Mouse (Mus musculus) A20 (cell line): ENCODE measurements around the gene Mfrp.
A peak's percentile ranks its signal among the peaks of the same experiment; 100 is the strongest.
"Not testable (repeated sequence)": the region's sequence is repeated elsewhere in the genome, so short reads cannot be mapped to it uniquely, and the experiment has no call there.

Experiments
- DNase-seq: peaks from one replicate; pipeline ENCODE4 v3.0.0-alpha.2; 2011; ENCODE audit warnings: low read depth, low spot score

Mfrp gene

DNA sequence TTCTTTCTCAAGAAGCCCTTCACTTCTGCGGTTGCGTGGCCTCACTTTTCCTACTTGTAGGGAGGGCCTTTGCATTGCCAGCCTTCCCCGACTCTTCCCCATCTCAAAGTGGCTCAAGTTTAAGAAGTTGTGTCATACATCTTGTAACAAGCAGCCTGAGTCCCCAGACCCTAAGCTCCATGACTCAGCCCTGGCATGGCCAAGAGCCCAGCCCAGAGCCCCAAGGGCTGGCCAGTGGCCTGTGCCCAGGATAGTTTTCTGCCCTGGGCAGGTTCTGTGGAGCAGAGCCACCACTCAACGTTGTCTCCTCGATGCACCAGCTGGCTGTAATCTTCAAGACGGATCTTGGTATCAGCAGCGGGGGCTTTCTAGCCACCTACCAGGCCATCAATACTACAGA, 3.4 kb downstream of the Mfrp start:
- DNase-seq, result no peak

DNA sequence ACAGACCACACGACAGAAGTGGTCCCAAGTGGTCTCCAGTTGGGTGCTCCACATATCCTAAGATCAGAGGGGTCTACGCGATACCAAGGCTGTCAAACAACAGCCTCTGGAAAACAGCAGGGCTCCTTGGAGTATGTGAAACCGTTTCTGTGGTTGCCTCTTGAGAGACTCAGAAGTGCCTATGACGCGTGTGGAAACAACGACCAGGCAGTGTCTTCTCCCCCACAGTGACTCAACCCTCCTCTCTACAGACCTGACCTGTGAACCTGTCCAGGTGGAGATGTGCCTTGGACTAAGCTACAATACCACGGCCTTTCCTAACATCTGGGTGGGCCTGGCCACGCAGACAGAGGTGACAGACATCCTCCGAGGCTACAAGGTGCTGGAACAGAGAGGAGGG, 4.3 kb downstream of the Mfrp start:
- no peak for DNase-seq

DNA sequence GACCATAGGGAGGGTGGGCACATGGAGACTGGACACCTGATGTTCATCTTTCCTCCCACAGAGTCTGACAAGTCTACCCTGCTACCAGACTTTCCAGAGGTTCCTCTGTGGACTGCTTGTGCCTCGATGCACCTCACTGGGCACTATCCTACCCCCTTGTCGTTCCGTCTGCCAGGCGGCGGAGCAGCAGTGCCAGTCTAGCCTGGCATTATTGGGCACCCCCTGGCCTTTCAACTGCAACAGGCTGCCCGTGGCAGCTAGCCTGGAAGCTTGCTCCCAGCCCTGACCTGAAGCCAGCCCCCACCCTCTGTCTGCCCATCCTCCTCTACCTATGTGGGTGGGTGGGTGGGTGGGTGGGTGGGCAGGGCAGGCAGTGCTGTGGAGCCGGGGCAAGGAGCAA, 4.7 kb downstream of the Mfrp start:
- DNase-seq, result no peak

DNA sequence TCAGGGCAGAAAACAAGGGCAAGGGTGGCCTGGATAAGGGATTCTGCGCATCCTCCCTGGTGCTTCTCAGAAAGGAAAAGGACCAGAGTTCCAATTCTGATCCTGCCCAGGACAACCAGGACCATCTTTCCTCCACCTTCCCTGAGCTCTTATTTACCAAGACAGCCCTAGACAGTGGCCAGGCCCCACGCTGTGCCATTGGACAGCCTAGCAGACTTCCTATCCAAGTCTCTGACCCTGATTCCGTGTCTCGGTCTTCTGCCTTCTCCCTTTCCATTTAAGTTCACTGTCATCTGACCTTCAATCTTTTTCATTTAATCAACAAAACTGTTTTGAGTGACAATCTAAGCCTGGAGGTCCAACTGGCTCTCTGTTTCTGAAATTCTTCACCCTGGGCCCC, 5.1 kb downstream of the Mfrp start:
- DNase-seq, result no peak

DNA sequence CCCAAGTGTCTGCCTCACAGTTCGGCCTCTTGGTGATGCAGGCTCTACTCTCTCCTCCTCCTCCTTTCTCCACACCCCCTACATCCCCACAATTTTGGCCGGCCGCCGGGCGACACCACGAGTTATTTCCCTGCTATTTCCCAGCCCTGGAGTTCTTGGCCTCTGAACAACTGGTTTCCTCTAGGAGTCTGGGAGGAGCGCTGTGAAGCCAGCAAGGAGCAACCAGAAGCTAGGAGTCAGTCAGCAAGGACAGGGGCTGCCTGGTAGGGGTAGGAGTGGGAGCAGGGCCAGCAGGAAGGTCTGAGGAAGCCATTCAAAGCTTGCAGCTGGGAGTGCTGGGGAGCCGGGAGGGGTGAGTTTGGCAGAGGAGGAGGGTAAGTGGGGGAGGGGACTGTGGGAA, 5.6 kb downstream of the Mfrp start, which contains the start of gene C1qtnf5:
Gene C1qtnf5, plus strand, starts transcription at position 136 of the 400 bp plus-strand sequence.
- no peak for DNase-seq

DNA sequence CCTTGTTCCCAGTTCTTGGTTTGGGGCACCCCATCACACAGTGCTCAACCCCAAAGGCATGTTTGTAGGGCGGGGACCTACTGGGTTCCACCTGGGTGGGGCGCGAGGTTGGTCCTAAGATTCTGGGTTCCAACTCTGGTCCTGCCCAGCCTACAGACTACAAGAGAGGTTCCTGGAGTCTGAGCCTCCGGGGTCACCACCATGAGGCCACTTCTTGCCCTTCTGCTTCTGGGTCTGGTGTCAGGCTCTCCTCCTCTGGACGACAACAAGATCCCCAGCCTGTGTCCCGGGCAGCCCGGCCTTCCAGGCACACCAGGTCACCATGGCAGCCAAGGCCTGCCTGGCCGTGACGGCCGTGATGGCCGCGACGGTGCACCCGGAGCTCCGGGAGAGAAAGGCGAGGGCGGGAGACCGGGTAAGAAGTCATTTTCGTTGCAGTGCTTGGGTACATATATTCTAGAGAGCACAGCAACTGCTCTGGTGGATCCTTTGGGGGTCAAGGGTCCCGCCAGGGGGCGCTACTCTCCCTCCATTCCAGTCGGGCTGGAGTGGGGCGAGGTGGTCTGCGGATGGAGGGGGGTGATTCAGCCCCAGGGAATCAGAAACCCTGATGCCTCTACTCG, 6.1 kb downstream of the Mfrp start:
- DNase-seq, result no peak

DNA sequence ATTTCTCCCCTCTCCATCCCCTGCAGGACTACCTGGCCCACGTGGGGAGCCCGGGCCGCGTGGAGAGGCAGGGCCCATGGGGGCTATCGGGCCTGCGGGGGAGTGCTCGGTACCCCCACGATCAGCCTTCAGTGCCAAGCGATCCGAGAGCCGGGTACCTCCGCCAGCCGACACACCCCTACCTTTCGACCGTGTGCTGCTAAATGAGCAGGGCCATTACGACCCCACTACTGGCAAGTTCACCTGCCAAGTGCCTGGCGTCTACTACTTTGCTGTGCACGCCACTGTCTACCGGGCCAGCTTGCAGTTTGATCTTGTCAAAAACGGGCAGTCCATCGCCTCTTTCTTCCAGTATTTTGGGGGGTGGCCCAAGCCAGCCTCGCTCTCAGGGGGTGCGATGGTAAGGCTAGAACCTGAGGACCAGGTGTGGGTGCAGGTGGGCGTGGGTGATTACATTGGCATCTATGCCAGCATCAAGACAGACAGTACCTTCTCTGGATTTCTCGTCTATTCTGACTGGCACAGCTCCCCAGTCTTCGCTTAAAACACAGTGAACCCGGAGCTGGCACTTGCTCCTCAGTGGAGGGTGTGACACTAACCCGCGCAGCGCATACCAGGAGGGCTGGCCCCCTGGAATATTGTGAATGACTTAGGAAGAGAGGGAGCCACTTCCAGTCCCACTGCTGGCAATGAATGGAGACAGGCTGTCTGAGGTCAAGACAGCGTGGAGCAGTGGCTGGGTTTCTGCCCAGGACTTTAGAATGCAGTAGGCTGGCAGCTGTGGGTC, 6.9 kb downstream of the Mfrp start:
- DNase-seq, result no peak

DNA sequence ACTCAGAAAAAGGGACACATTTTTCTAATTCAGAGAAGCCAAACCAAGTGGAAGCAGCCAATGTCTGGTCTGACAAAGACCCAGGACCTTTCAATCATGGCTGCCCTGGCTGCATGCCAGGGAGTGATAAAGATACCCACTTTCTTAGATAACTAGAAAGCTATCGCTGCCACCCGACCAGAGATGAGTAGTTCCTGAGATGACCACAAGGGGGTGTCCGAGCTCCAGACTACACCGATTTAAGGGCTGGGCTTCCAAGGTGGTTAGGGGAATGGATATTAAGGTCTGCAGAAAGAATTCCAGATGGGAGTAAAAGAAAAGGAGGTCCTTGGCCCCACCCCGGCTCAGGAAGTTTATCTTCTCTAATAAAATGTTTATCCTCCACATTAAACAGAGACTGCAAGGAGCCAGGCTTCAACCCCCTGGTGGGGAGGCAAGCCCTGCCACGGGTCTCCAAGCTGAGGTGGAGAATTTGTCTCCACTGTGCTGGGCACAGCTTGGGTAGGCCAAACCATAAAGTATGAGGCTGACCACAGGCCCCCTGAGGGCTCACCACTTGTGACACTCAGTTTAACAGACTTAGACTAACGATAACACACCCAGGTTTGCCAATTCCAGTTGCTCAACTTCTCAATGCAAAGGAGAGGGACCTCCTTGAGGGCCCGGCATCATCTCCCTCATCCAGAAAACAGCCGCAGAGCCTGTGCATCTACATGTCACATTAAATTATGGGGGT, 8.0 kb downstream of the Mfrp start:
- DNase-seq, result peak; percentile 76

DNA sequence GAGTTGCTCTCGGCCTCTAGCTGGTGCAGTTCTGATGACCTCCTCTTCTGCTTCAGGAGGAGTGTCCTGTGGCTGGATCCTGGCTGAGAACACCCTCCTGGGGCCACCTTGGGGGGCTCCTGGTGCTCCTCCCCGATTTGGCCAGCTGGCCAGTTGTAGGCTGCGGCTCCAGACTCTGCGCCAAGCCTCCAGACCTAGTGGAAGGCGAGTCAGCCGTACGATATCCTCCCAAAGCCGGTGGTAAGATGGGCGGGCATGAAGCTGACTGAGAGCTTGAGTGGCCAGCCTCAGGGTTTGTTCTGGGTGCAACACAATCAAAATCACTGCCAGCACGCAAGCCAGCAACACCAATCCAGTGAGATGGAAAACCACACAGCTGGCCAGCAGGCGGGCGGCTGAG, 10.4 kb downstream of the Mfrp start:
- not testable (repeated sequence) for DNase-seq

DNA sequence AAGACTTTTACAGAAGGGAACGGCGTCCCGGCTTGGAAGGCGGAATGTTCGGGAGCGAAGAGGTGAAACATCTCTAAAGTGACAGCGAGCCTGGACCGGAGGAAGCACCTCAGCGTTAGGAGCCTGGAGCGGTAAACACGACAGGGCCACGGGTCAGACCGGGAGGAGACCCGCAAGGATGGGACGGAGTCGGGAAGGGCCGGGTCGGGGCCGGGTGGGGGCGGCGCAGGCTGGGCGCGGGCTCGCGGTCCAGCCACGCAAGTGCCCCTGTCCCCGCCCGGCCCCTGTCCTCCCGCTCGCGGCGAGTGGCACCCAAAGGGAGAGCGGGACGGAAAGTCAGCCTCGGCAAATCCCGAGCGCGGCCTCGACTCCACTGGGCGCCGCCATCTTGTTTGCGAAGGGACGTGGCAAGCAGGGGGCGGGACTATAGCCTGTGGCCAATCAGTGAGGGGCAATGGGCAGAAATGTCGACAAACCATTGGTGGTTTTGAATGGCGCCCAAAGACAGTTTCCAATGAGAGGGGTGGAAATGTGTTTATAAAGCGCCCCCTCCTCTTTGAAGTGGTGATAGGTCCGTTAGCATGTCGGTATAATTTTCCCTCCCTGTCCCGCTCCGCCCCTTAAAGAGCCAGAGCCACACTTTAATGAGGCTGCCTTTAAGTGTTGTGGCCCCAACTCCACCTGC, 11.7 kb downstream of the Mfrp start, which contains the start of the genes Gm49380 and Rnf26:
Gene Gm49380, minus strand, starts transcription at position 396 of the 685 bp plus-strand sequence.
Gene Rnf26, minus strand, starts transcription at position 413 of the 685 bp plus-strand sequence.
- DNase-seq, result peak; percentile 97

DNA sequence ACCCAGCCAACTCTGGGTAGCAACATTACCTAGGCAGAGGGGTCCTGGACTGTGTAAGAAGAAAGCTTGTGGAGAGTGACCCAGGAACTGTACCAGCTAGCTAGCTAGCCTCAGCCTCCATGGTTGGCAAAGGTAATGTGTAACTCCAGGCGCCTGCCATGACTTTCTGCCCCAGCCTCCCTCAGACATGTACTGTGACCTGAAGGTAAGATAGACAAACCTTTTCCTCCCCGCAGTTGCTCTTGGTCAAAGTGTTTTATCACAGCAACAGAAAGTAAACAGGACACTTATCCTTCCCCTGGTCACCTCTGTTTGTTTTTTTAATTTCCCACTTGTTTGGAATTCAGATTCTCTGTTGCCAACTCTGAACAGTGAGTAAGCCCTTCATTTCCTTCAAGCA, 12.9 kb downstream of the Mfrp start:
- DNase-seq, result peak; percentile 26

DNA sequence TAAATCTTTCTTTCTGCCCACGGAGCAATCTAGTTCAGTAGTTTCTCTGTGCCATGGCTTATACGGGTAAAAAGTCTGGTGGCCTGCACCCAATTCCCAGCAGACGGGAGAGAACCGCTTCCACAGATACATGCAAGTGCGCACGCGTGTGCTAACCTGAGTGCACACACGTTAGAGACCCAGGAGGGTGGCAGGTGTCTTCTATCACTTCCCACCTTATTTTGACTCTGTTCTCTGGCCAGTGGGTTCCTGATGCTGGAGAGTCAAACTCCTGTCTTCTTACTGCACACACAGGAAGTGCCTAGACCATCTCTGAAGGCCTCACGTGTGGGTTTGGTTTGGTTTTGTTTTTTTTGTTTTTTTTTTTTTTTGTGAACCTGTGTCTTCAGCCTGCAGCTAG, 14.1 kb downstream of the Mfrp start:
- DNase-seq, result peak; percentile 41

DNA sequence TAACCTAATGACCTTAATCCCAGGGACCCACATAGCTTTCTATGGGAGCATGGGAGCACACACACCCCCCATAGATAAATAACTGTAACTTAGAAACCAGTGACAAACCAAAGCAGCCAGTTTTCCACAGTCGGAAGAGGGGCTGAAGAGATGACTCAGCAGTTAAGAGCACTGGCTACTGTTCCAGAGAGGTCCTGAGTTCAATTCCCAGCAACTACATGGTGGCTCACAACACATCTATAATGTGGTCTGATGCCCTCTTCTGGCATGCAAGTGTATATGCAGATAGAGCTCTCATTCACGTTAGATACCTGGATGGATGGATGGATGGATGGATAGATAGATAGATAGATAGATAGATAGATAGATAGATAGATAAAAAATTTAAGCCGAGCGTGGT, 14.7 kb downstream of the Mfrp start:
- DNase-seq, result peak; percentile 41

DNA sequence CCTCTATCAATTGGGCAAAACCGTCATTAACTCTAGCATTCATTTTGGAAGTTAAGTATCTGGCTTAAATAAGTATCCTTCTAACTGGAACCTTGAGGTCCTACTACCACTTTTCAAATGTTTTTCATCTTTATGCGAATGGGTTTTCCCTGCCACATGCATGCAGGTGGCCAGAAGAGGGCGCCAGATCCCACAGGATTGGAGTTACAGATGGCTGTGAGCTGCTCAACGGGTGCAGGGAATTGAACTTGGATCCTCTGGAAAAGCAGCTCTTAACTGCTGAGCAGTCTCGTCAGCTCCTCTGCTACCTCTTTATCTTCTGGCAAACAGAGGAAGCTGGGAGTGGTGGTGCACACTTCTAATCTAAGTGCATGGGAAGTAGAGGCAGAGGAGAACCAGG, 17.5 kb downstream of the Mfrp start:
- DNase-seq, result peak; percentile 64

DNA sequence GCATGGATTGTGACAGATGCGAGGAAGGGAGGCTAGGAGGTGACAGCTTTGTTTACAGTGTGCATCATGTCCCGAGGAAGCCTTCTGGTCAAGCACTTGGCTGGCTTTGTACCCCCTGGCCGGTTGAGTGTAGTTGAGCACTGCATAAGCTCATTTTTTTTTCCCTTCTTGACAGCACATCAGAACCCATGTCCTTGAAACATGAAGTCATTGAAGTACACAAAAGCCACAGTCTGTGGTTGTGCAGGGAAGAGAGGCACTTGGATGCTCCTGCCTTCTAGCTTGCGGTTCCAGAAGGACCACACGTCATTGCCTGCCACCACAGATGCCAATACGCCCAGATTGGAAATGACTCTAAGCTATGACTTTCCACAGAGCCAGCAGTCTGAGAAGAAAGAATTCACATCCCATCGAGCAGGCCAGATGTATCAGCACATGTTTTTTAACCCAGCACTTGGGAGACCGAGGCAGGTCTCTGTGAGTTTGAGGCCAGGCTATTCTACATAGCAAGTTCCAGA, 18.5 kb downstream of the Mfrp start:
- DNase-seq, result no peak

DNA sequence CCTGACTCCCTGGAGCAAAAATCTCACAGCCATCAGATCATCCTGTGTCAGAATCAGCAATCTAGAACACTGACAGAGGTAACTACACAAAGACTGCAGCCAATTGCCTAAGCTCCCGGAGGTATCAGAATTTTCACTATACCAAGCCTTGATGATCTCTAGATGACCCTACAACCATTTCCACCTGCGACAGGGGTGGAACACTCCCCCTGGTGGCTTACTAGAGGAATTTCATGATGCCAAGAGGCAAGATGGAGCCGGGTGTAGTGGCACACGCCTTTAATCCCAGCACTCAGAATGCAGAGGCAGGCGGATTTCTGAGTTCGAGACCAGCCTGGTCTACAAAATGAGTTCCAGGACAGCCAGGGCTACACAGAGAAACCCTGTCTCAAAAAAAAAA, 22.8 kb downstream of the Mfrp start:
- peak; percentile 49 for DNase-seq

DNA sequence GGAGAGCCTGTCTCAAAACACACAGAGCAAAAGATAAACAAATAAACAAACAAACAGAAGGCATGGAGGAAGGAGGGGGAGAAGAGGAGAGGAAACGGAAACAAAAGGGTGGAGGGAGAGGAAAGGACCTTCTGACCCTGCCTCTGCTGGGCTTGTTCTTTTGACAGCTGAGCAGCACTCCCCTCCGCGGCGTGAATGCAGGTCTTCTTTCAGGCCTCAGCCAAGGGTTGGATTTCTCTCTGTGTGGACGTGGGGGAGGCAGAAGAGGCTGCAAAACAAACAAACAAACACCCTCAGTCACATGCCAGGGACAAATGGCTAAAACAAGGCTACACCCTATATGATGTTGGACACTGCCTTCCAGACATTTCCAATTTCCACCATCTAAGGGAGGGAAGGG, 23.5 kb downstream of the Mfrp start:
- no peak for DNase-seq

DNA sequence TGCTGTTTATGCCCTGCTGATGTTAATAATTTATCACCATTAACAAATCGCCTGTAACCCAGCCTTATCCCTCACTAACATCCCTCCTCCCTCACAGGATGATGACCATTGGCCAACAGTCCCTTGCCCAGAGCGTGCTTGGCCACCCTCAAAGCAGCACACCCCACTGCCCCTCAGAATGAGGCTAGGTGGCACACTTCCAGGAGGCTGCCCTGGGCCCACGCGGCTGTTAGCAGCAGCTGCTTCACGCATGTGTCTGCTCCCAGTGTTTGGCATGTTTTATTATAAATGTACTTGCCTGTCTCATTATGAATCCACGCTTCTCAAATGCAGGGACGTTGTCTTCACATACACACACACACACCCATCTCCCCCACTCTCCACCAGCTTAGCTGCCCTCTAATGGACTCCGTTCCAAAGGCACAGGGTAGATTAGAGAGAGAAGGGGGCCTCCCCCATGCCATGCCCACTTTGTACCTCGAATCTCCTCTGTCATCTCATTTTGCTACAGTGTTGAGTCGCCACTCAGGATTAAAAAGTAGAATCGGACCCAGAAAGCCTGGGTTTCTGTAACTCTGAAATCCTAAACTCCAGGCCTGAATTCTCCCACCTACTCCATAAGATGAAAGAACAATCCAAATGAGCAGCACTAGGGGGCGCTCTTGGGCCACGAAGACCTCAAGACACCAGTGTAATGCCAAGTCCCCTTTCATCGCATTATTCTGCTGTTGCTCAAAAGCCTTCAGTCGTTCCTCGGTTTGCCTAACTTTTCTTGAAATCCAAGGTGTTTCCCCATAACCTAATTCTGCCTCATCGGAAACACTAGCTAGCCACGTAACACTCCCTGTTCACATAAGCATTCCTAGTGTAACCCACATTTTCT, 24.3 kb downstream of the Mfrp start:
- DNase-seq, result peak; percentile 81

DNA sequence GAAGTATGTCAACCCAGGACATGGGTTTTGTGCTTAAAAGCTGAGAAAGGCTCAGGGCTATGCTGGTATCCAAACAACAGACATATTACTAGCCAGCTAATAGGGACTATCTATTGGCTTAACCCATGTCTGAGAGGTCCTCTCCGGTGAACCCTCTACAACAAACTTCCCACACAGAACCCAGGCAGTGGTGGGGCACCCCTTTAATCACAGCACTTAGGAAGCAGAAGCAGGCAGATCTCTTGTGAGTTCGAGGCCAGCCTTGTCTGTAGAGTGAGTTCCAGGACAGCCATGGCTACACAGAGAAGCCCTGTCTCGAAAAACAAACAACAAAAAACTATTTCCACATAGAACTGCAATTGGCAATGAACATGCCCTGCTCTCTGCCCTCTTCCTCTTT, 25.2 kb downstream of the Mfrp start:
- DNase-seq, result no peak

DNA sequence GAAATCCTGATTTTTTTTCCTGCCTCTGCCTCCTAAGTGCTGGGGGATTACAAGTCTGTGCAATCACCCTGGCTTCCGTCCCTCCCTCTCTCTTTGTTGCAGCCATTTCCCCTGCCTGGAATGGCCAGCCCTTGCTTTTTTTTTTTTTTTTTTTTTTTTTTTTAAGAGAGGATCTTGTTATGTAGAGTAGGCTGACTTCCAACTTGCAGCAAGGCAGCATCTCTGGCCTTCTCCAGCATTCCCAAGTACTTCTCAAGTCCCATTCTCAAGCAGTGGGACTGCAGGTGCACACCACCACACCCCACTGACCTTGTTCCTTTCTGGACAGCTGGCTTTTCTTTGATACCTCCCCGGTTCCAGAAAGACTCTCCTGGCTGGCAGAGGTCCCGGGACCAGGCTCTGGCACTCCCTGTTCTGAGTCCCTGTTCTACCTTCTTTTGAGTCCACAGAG, 25.8 kb downstream of the Mfrp start:
- DNase-seq, result no peak

DNA sequence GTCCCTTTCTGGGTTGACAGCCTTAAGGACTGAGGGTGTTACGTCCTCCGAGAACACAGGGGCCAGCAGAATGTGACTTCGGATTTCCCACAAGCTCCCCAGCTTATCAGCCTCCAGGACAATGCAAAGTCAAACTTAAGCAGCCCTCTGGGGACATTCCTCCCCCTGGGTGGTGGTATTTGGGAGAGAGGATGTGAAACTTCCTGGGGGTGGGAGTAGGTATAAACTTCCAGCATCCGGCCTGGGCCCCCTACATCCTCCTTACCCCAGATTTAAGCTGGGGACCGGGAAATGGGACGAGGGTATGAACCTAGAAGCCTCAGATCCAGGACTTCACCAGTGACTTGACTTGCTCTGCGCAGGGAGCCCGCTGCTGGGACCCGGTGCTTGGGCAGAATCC, 28.1 kb downstream of the Mfrp start:
- no peak for DNase-seq
